Mouse (Mus musculus): ENCODE measurements around the gene Fto. TPM values are rescaled to one million over a fixed set of nuclear protein-coding genes. Genes with fewer than 3 reads are reported as not detected.

Fto gene
- polyA plus RNA-seq, 1 experiment from 2014 or later, result 62.5 TPM

GRCm38 (mm10) chr8:91405099-91405498 is 91.8 kb downstream of the Fto start:
- Histone ChIP-seq H3K9ac (no peak overlapping the region), H3K4me3 (replicated peaks) (no peak overlapping the region), H3K9me3 (no peaks in the 10 kb centered on the region), H3K4me1 (no peaks in the 10 kb centered on the region), H3K27me3 (replicated peaks) (no peaks in the 10 kb centered on the region), H3K36me3 (no peaks in the 10 kb centered on the region), H3K4me2 (no peak overlapping the region), H3K27ac (no peak overlapping the region)
- 56% methylated on average over 7 of the region's 7 CpGs for WGBS
- no peak for ATAC-seq (ENCODE audit: insufficient read depth, low FRiP score, low read depth)

- Histone ChIP-seq H3K4me3 (replicated peaks) (no peak overlapping the region), H3K27me3 (replicated peaks) (no peaks in the 10 kb centered on the region), H3K9ac (no peak overlapping the region), H3K9me3 (no peaks in the 10 kb centered on the region), H3K27ac (no peak overlapping the region), H3K4me2 (no peak overlapping the region), H3K36me3 (no peaks in the 10 kb centered on the region), H3K4me1 (no peaks in the 10 kb centered on the region)
- no peak for ATAC-seq (ENCODE audit: insufficient read depth, low FRiP score, low read depth)
- WGBS, result 64% methylated on average over 14 of the region's 14 CpGs
These were observed 93.4 kb downstream of the Fto start for GRCm38 (mm10) chr8:91406624-91407290.

- Histone ChIP-seq H3K4me2 (no peak overlapping the region), H3K4me1 (no peaks in the 10 kb centered on the region), H3K4me3 (replicated peaks) (no peak overlapping the region), H3K27me3 (replicated peaks) (no peaks in the 10 kb centered on the region), H3K9me3 (no peaks in the 10 kb centered on the region), H3K36me3 (no peaks in the 10 kb centered on the region), H3K27ac (no peak overlapping the region), H3K9ac (no peak overlapping the region)
- WGBS, result 79% methylated on average over 4 of the region's 4 CpGs
- no peak for ATAC-seq (ENCODE audit: insufficient read depth, low FRiP score, low read depth)
These were observed 94.6 kb downstream of the Fto start for GRCm38 (mm10) chr8:91407880-91408279.

- H3K27ac ChIP-seq, result no peak overlapping the region
- H3K4me3 ChIP-seq (replicated peaks), result no peak overlapping the region
- 84% methylated on average over 12 of the region's 12 CpGs for WGBS
These were observed 96.7 kb downstream of the Fto start for GRCm38 (mm10) chr8:91410007-91410406.

GRCm38 (mm10) chr8:91424491-91425074 is 111.3 kb downstream of the Fto start:
- H3K4me3 ChIP-seq (replicated peaks), result no peak overlapping the region
- H3K9ac ChIP-seq, result no peak overlapping the region
- no peaks in the 10 kb centered on the region for H3K9me3 ChIP-seq
- no peaks in the 10 kb centered on the region for H3K4me1 ChIP-seq
- H3K27me3 ChIP-seq (replicated peaks), result no peaks in the 10 kb centered on the region
- ATAC-seq (ENCODE audit: insufficient read depth, low FRiP score, low read depth), result no peak
- 65% methylated on average over 5 of the region's 5 CpGs for WGBS
- H3K27ac ChIP-seq, result no peak overlapping the region
- H3K36me3 ChIP-seq, result no peaks in the 10 kb centered on the region
- no peak overlapping the region for H3K4me2 ChIP-seq

More at GRCm38 (mm10) chr8:91410007-91410406, 96.7 kb downstream of the Fto start:
- Histone ChIP-seq H3K4me2 (no peak overlapping the region), H3K36me3 (no peaks in the 10 kb centered on the region), H3K9me3 (no peaks in the 10 kb centered on the region), H3K27me3 (replicated peaks) (no peaks in the 10 kb centered on the region), H3K4me1 (no peaks in the 10 kb centered on the region), H3K9ac (no peak overlapping the region)
- no peak for ATAC-seq (ENCODE audit: insufficient read depth, low FRiP score, low read depth)

GRCm38 (mm10) chr8:91425251-91425866 is 112.0 kb downstream of the Fto start:
- no peak overlapping the region for H3K4me3 ChIP-seq (replicated peaks)
- H3K27me3 ChIP-seq (replicated peaks), result no peaks in the 10 kb centered on the region
- no peak overlapping the region for H3K4me2 ChIP-seq
- H3K4me1 ChIP-seq, result no peaks in the 10 kb centered on the region
- WGBS, result 74% methylated on average over 10 of the region's 10 CpGs
- ATAC-seq (ENCODE audit: insufficient read depth, low FRiP score, low read depth), result no peak
- no peaks in the 10 kb centered on the region for H3K36me3 ChIP-seq
- no peaks in the 10 kb centered on the region for H3K9me3 ChIP-seq
- no peak overlapping the region for H3K27ac ChIP-seq
- H3K9ac ChIP-seq, result no peak overlapping the region

GRCm38 (mm10) chr8:91426496-91426895 is 113.2 kb downstream of the Fto start:
- no peak overlapping the region for H3K27ac ChIP-seq
- no peaks in the 10 kb centered on the region for H3K4me1 ChIP-seq
- H3K27me3 ChIP-seq (replicated peaks), result no peaks in the 10 kb centered on the region
- H3K9ac ChIP-seq, result no peak overlapping the region
- 50% methylated on average over 1 of the region's 1 CpGs for WGBS
- H3K4me2 ChIP-seq, result no peak overlapping the region
- H3K4me3 ChIP-seq (replicated peaks), result no peak overlapping the region
- H3K36me3 ChIP-seq, result no peaks in the 10 kb centered on the region
- no peak for ATAC-seq (ENCODE audit: insufficient read depth, low FRiP score, low read depth)
- H3K9me3 ChIP-seq, result no peaks in the 10 kb centered on the region

- Histone ChIP-seq H3K27me3 (replicated peaks) (no peaks in the 10 kb centered on the region), H3K36me3 (no peaks in the 10 kb centered on the region), H3K4me2 (no peak overlapping the region), H3K9ac (no peak overlapping the region), H3K4me1 (no peaks in the 10 kb centered on the region), H3K9me3 (no peaks in the 10 kb centered on the region), H3K4me3 (replicated peaks) (no peak overlapping the region), H3K27ac (no peak overlapping the region)
- WGBS, result 90% methylated on average over 3 of the region's 3 CpGs
- no peak for ATAC-seq (ENCODE audit: insufficient read depth, low FRiP score, low read depth)
These were observed 117.1 kb downstream of the Fto start for GRCm38 (mm10) chr8:91430333-91430940.

GRCm38 (mm10) chr8:91436036-91436435 is 122.7 kb downstream of the Fto start:
- H3K9ac ChIP-seq, result no peak overlapping the region
- no peaks in the 10 kb centered on the region for H3K4me1 ChIP-seq
- H3K4me3 ChIP-seq (replicated peaks), result no peak overlapping the region
- no peaks in the 10 kb centered on the region for H3K27me3 ChIP-seq (replicated peaks)
- H3K27ac ChIP-seq, result no peak overlapping the region
- H3K9me3 ChIP-seq, result no peaks in the 10 kb centered on the region
- H3K4me2 ChIP-seq, result no peak overlapping the region
- WGBS, result 97% methylated on average over 15 of the region's 15 CpGs
- H3K36me3 ChIP-seq, result peaks cover 4% of the 10 kb centered on the region; the same call in 1 of the 2 replicates
- no peak for ATAC-seq (ENCODE audit: insufficient read depth, low FRiP score, low read depth)

GRCm38 (mm10) chr8:91443911-91444310 is 130.6 kb downstream of the Fto start:
- no peaks in the 10 kb centered on the region for H3K9me3 ChIP-seq
- no peak overlapping the region for H3K4me2 ChIP-seq
- H3K4me3 ChIP-seq (replicated peaks), result no peak overlapping the region
- no peak for ATAC-seq (ENCODE audit: insufficient read depth, low FRiP score, low read depth)
- peaks cover 4% of the 10 kb centered on the region; the same call in 1 of the 2 replicates for H3K36me3 ChIP-seq
- H3K27me3 ChIP-seq (replicated peaks), result no peaks in the 10 kb centered on the region
- no peak overlapping the region for H3K27ac ChIP-seq
- 66% methylated on average over 4 of the region's 4 CpGs for WGBS
- no peak overlapping the region for H3K9ac ChIP-seq
- H3K4me1 ChIP-seq, result peaks cover 7% of the 10 kb centered on the region; the same call in 1 of the 2 replicates

GRCm38 (mm10) chr8:91444636-91445410 is 131.5 kb downstream of the Fto start:
- 0 out of 2 replicates have a peak overlapping the region, but pooled peaks have one; percentile 26 for H3K27ac ChIP-seq
- no peaks in the 10 kb centered on the region for H3K27me3 ChIP-seq (replicated peaks)

More at GRCm38 (mm10) chr8:91444636-91445410, 131.5 kb downstream of the Fto start:
- no peak overlapping the region for H3K4me3 ChIP-seq (replicated peaks)
- no peaks in the 10 kb centered on the region for H3K9me3 ChIP-seq
- no peak for ATAC-seq (ENCODE audit: insufficient read depth, low FRiP score, low read depth)
- peaks cover 7% of the 10 kb centered on the region; the same call in 1 of the 2 replicates for H3K4me1 ChIP-seq
- no peak overlapping the region for H3K4me2 ChIP-seq
- WGBS, result 58% methylated on average over 11 of the region's 11 CpGs
- no peak overlapping the region for H3K9ac ChIP-seq
- peaks cover 4% of the 10 kb centered on the region; the same call in 1 of the 2 replicates for H3K36me3 ChIP-seq

All from stomach, embryonic 15.5 days (tissue).